Mouse (Mus musculus): Measurements from ENCODE around the gene Rnaseh2c. TPM values are rescaled to one million over a fixed set of nuclear protein-coding genes. Genes with fewer than 3 reads are reported as not detected.
A peak's percentile ranks its signal among the peaks of the same experiment; 100 is the strongest.

The Rnaseh2c gene
- total and polyA plus RNA-seq, 2 experiments from 2014 or later = 27.1 to 50.9 TPM

GRCm38 (mm10) chr19:5605126-5605525 is 3.5 kb downstream of the Rnaseh2c start:
- Histone ChIP-seq H3K4me3 (ENCODE audit: low read depth, low read length) (no peak overlapping the region), H3K36me3 (ENCODE audit: insufficient read depth, low read length) (peaks cover 52% of the 10 kb centered on the region), H3K9ac (replicated peaks; ENCODE audit: low read length, poor library complexity, severe bottlenecking) (no peak overlapping the region), H3K9me3 (ENCODE audit: low read length) (no peaks in the 10 kb centered on the region), H3K27me3 (ENCODE audit: insufficient read depth, low read length) (no peaks in the 10 kb centered on the region), H3K4me2 (ENCODE audit: low read depth, low read length, poor library complexity, severe bottlenecking) (no peak overlapping the region), H3K4me1 (ENCODE audit: insufficient read depth, low read length) (peaks cover 11% of the 10 kb centered on the region; the same call in 1 of the 2 replicates), H3K27ac (ENCODE audit: low read depth, low read length) (no peak overlapping the region)
- TF ChIP-seq CTCF (IDR thresholded peaks at IDR 0.05) = no peak
- 92% methylated on average over 7 of the region's 7 CpGs for WGBS
- ATAC-seq (ENCODE audit: low FRiP score) = no peak
- no peak for DNase-seq (ENCODE audit: low spot score)

GRCm38 (mm10) chr19:5606196-5606595 is 4.5 kb downstream of the Rnaseh2c start:
- peaks cover 14% of the 10 kb centered on the region; the same call in 1 of the 2 replicates for H3K4me1 ChIP-seq (ENCODE audit: insufficient read depth, low read length)
- WGBS = 80% methylated on average over 8 of the region's 8 CpGs
- H3K4me3 ChIP-seq (ENCODE audit: low read depth, low read length) = no peak overlapping the region
- TF ChIP-seq CTCF (IDR thresholded peaks at IDR 0.05) = no peak
- H3K9ac ChIP-seq (replicated peaks; ENCODE audit: low read length, poor library complexity, severe bottlenecking) = no peak overlapping the region
- H3K27ac ChIP-seq (ENCODE audit: low read depth, low read length) = no peak overlapping the region
- peaks cover 52% of the 10 kb centered on the region for H3K36me3 ChIP-seq (ENCODE audit: insufficient read depth, low read length)
- no peak overlapping the region for H3K4me2 ChIP-seq (ENCODE audit: low read depth, low read length, poor library complexity, severe bottlenecking)
- DNase-seq (ENCODE audit: low spot score) = no peak
- H3K27me3 ChIP-seq (ENCODE audit: insufficient read depth, low read length) = no peaks in the 10 kb centered on the region
- no peaks in the 10 kb centered on the region for H3K9me3 ChIP-seq (ENCODE audit: low read length)
- no peak for ATAC-seq (ENCODE audit: low FRiP score)

- no peaks in the 10 kb centered on the region for H3K27me3 ChIP-seq (ENCODE audit: insufficient read depth, low read length)
- no peak overlapping the region for H3K9ac ChIP-seq (replicated peaks; ENCODE audit: low read length, poor library complexity, severe bottlenecking)
- H3K4me3 ChIP-seq (ENCODE audit: low read depth, low read length) = no peak overlapping the region
- H3K4me2 ChIP-seq (ENCODE audit: low read depth, low read length, poor library complexity, severe bottlenecking) = no peak overlapping the region
- DNase-seq (ENCODE audit: low spot score) (no peak), ATAC-seq (ENCODE audit: low FRiP score) (no peak)
- no peaks in the 10 kb centered on the region for H3K9me3 ChIP-seq (ENCODE audit: low read length)
- H3K27ac ChIP-seq (ENCODE audit: low read depth, low read length) = no peak overlapping the region
- H3K4me1 ChIP-seq (ENCODE audit: insufficient read depth, low read length) = peaks cover 14% of the 10 kb centered on the region; the same call in 1 of the 2 replicates
- H3K36me3 ChIP-seq (ENCODE audit: insufficient read depth, low read length) = peaks cover 52% of the 10 kb centered on the region
- no peak for TF ChIP-seq CTCF (IDR thresholded peaks at IDR 0.05)
- 96% methylated on average over 26 of the region's 26 CpGs for WGBS
These were observed 6.2 kb downstream of the Rnaseh2c start for GRCm38 (mm10) chr19:5607705-5608410.

- peak overlapping the region; percentile 98; the same call in 1 of the 2 replicates for H3K27ac ChIP-seq (ENCODE audit: low read depth, low read length)
- WGBS = 95% methylated on average over 13 of the region's 13 CpGs
- no peak for DNase-seq (ENCODE audit: low spot score)
- peaks cover 45% of the 10 kb centered on the region for H3K36me3 ChIP-seq (ENCODE audit: insufficient read depth, low read length)
- no peak for TF ChIP-seq CTCF (IDR thresholded peaks at IDR 0.05)
- no peaks in the 10 kb centered on the region for H3K9me3 ChIP-seq (ENCODE audit: low read length)
- H3K4me3 ChIP-seq (ENCODE audit: low read depth, low read length) = peak overlapping the region; percentile 61; the same call in 1 of the 2 replicates
- peaks cover 14% of the 10 kb centered on the region; the same call in 1 of the 2 replicates for H3K4me1 ChIP-seq (ENCODE audit: insufficient read depth, low read length)
- H3K27me3 ChIP-seq (ENCODE audit: insufficient read depth, low read length) = no peaks in the 10 kb centered on the region
- H3K4me2 ChIP-seq (ENCODE audit: low read depth, low read length, poor library complexity, severe bottlenecking) = peak overlapping the region; percentile 74
- peak overlapping the region; percentile 84 for H3K9ac ChIP-seq (replicated peaks; ENCODE audit: low read length, poor library complexity, severe bottlenecking)
- ATAC-seq (ENCODE audit: low FRiP score) = no peak
These were observed 7.0 kb downstream of the Rnaseh2c start for GRCm38 (mm10) chr19:5608707-5609106.

GRCm38 (mm10) chr19:5609171-5609546 is 7.5 kb downstream of the Rnaseh2c start:
- Histone ChIP-seq H3K4me3 (ENCODE audit: low read depth, low read length) (peak overlapping the region; percentile 61), H3K27ac (ENCODE audit: low read depth, low read length) (peak overlapping the region; percentile 98), H3K9ac (replicated peaks; ENCODE audit: low read length, poor library complexity, severe bottlenecking) (peak overlapping the region; percentile 84), H3K27me3 (ENCODE audit: insufficient read depth, low read length) (no peaks in the 10 kb centered on the region), H3K9me3 (ENCODE audit: low read length) (no peaks in the 10 kb centered on the region), H3K4me2 (ENCODE audit: low read depth, low read length, poor library complexity, severe bottlenecking) (peak overlapping the region; percentile 74), H3K4me1 (ENCODE audit: insufficient read depth, low read length) (peaks cover 14% of the 10 kb centered on the region; the same call in 1 of the 2 replicates), H3K36me3 (ENCODE audit: insufficient read depth, low read length) (peaks cover 41% of the 10 kb centered on the region)
- no peak for DNase-seq (ENCODE audit: low spot score)
- no peak for TF ChIP-seq CTCF (IDR thresholded peaks at IDR 0.05)
- ATAC-seq (ENCODE audit: low FRiP score) = no peak
- 62% methylated on average over 10 of the region's 10 CpGs for WGBS

Data from midbrain, postnatal 0 days (tissue).